8 mouse cellular contexts compared by ENCODE assay signal in genomic region chr9:85843891-85844646, GRCm38 (mm10). TPM values are rescaled to one million over a fixed set of nuclear protein-coding genes. Genes with fewer than 3 reads are reported as not detected.
DNase-seq lines count a peak whose midpoint lies in the region; ATAC-seq and TF ChIP-seq lines count a peak whose summit lies in the region.

No protein-coding gene starts in this region.

- H3K9me3 ChIP-seq in heart, embryonic 11.5 days (replicated peaks; ENCODE audit: control insufficient read depth, low read length): no peaks in the 10 kb centered on the region
- no peaks in the 10 kb centered on the region for H3K9me3 ChIP-seq in hindbrain, embryonic 14.5 days (ENCODE audit: control insufficient read depth, low read length)
- H3K9me3 ChIP-seq in midbrain, embryonic 12.5 days: no peaks in the 10 kb centered on the region

- H3K36me3 ChIP-seq in heart, embryonic 11.5 days (ENCODE audit: control insufficient read depth, insufficient read depth, low read length): no peaks in the 10 kb centered on the region
- H3K36me3 ChIP-seq in hindbrain, embryonic 14.5 days (replicated peaks; ENCODE audit: control insufficient read depth, insufficient read depth): 0 out of 2 replicates have a peak, but pooled peaks cover 5% of the 10 kb centered on the region
- peaks cover 15% of the 10 kb centered on the region for H3K36me3 ChIP-seq in midbrain, embryonic 12.5 days

- no peak for DNase-seq in heart, postnatal 10 days
- peak; percentile 24 for DNase-seq in 3134 (ENCODE audit: extremely low read depth, insufficient read length, low spot score)
- peak; percentile 38 for DNase-seq in hindbrain, embryonic 14.5 days (ENCODE audit: low spot score)
- DNase-seq in layer of hippocampus, postnatal 25 days (ENCODE audit: extremely low spot score in 1 of 2, low spot score in 1 of 2): no peak

- no peak for TF ChIP-seq POLR2A in cortical plate, adult 2 months (IDR thresholded peaks at IDR 0.05; ENCODE audit: extremely low read depth, insufficient read depth, low read length)

- intact Hi-C loops in heart, postnatal 10 days (cut with DNase I): loop anchor here (5.0 to 10.0 kb wide), 2 partner anchors 52 to 731 kb away; partner anchors contain the start of genes Pgm3 and Rwdd2a

- H3K4me1 ChIP-seq in heart, embryonic 11.5 days (ENCODE audit: control insufficient read depth, insufficient read depth, low read length): peaks cover 4% of the 10 kb centered on the region; the same call in 1 of the 2 replicates
- no peaks in the 10 kb centered on the region for H3K4me1 ChIP-seq in cortical plate, adult 2 months (ENCODE audit: control insufficient read depth, insufficient read depth, low read length)
- H3K4me1 ChIP-seq in hindbrain, embryonic 14.5 days (replicated peaks; ENCODE audit: control insufficient read depth, insufficient read depth, low read length): peaks cover 11% of the 10 kb centered on the region
- H3K4me1 ChIP-seq in midbrain, embryonic 12.5 days: peaks cover 13% of the 10 kb centered on the region

- H3K27me3 ChIP-seq in heart, embryonic 11.5 days (ENCODE audit: control insufficient read depth, insufficient read depth, low read length): peaks cover 13% of the 10 kb centered on the region
- H3K27me3 ChIP-seq in hindbrain, embryonic 14.5 days (ENCODE audit: control insufficient read depth, insufficient read depth, low read length): no peaks in the 10 kb centered on the region
- peaks cover 13% of the 10 kb centered on the region for H3K27me3 ChIP-seq in midbrain, embryonic 12.5 days

- peak; percentile 31 for ATAC-seq in heart, embryonic 11.5 days (replicated peaks; ENCODE audit: insufficient number of reproducible peaks, low FRiP score, low TSS enrichment)
- peak; percentile 61 for ATAC-seq in hindbrain, embryonic 14.5 days (ENCODE audit: low FRiP score)
- peak; percentile 42 for ATAC-seq in midbrain, embryonic 12.5 days (ENCODE audit: low FRiP score, low read depth)
- ATAC-seq in megakaryocyte-erythroid progenitor cell, adult 5-6 weeks (replicated peaks; ENCODE audit: low FRiP score, low TSS enrichment, poor library complexity, severe bottlenecking): no peak

- H3K9ac ChIP-seq in heart, embryonic 11.5 days (ENCODE audit: low read depth, low read length): peak overlapping the region; percentile 72
- peak overlapping the region; percentile 71 for H3K9ac ChIP-seq in hindbrain, embryonic 14.5 days
- H3K9ac ChIP-seq in midbrain, embryonic 12.5 days (replicated peaks): peak overlapping the region; percentile 83

- H3K27ac ChIP-seq in heart, embryonic 11.5 days (ENCODE audit: low read depth, low read length): no peak overlapping the region
- H3K27ac ChIP-seq in cortical plate, adult 2 months (ENCODE audit: insufficient read depth, low read length): no peak overlapping the region
- peak overlapping the region; percentile 86 for H3K27ac ChIP-seq in hindbrain, embryonic 14.5 days
- peak overlapping the region; percentile 80 for H3K27ac ChIP-seq in midbrain, embryonic 12.5 days (replicated peaks)

- H3K4me2 ChIP-seq in heart, embryonic 11.5 days: peak overlapping the region; percentile 98
- H3K4me2 ChIP-seq in hindbrain, embryonic 14.5 days (replicated peaks): peak overlapping the region; percentile 93
- peak overlapping the region; percentile 95 for H3K4me2 ChIP-seq in midbrain, embryonic 12.5 days (replicated peaks)

- peak overlapping the region; percentile 65 for H3K4me3 ChIP-seq in heart, embryonic 11.5 days (ENCODE audit: low read depth, low read length)
- peak overlapping the region; percentile 77 for H3K4me3 ChIP-seq in cortical plate, adult 2 months (ENCODE audit: insufficient read depth, low read length)
- H3K4me3 ChIP-seq in hindbrain, embryonic 14.5 days (replicated peaks; ENCODE audit: low read length): peak overlapping the region; percentile 72
- peak overlapping the region; percentile 75 for H3K4me3 ChIP-seq in midbrain, embryonic 12.5 days

- 2% methylated on average over 79 of the region's 80 CpGs for WGBS in heart, embryonic 11.5 days (ENCODE audit: insufficient replicate concordance)
- WGBS in hindbrain, embryonic 14.5 days: 2% methylated on average over 77 of the region's 80 CpGs
- WGBS in midbrain, embryonic 12.5 days: under 1% methylated on average over 79 of the region's 80 CpGs

- TF ChIP-seq CTCF in cortical plate, adult 2 months (IDR thresholded peaks at IDR 0.05; ENCODE audit: extremely low read depth, insufficient read depth, low read length): no peak

RNA-seq across cellular contexts. Expression of gene Tpbg, which starts 1.9 kb away (rescaled TPM):
- polyA plus RNA-seq in heart, embryonic 11.5 days (2014; fragmentation: Nextera tagmentation; extraction: Ambion mirVana): 7.5 and 8.2 TPM in 2 replicates
- 1 to 10 TPM; 3.2 to 3.9 TPM for total RNA-seq in heart, postnatal 10 days (2021)
- polyA plus RNA-seq in cortical plate, adult 2 months (2012; rRNA removed): 12.2 and 12.5 TPM in 2 replicates
- polyA plus RNA-seq in hindbrain, embryonic 14.5 days (2014; fragmentation: Nextera tagmentation; extraction: Ambion mirVana): 27.7 and 27.9 TPM in 2 replicates
- 39.6 and 54.0 TPM in 2 replicates for polyA plus RNA-seq in midbrain, embryonic 12.5 days (2016; fragmentation: Nextera tagmentation; extraction: Ambion mirVana)
- 10 to 100 TPM in 1 of 2 experiments, 1 to 10 TPM in 1; 6.5 to 11.1 TPM for total RNA-seq in layer of hippocampus, postnatal 25 days (2021)
- total RNA-seq in megakaryocyte-erythroid progenitor cell, adult 5-6 weeks (2014; fragmentation: Nextera tagmentation): not detected in 2 replicates
- total RNA-seq in megakaryocyte-erythroid progenitor cell, adult 5-6 weeks (2017): not detected in 2 replicates

Comparison
In these comparisons a context has a peak if more than half of its experiments do, and no peak if none do; other contexts are left out.
1. H3K27ac ChIP-seq: peak in hindbrain, embryonic 14.5 days (single experiment) and midbrain, embryonic 12.5 days (single experiment); none in heart, embryonic 11.5 days (single experiment) and cortical plate, adult 2 months (single experiment).
2. DNase-seq: peak in 3134 (single experiment) and hindbrain, embryonic 14.5 days (single experiment); none in heart, postnatal 10 days (0 of 2) and layer of hippocampus, postnatal 25 days (0 of 2).
3. Peak in every context shown above with its lines, with median percentiles within 50 percentile points of each other: H3K4me2 ChIP-seq, H3K4me3 ChIP-seq and H3K9ac ChIP-seq.